ENCODE assay signal across 7 mouse cellular contexts in genomic region chr12:98342158-98342557, GRCm38 (mm10).
DNase-seq lines count a peak whose midpoint lies in the region; TF ChIP-seq lines count a peak whose summit lies in the region.

No protein-coding gene starts in this region.

- intact Hi-C loops in left cerebral cortex, postnatal 10 days (cut with DNase I) = no loop called here

- H3K4me1 ChIP-seq in embryonic fibroblast, embryonic 13.5 days (ENCODE audit: control insufficient read depth, insufficient read depth, low read length) = no peaks in the 10 kb centered on the region

- no peak for DNase-seq in layer of hippocampus, adult 2 months (ENCODE audit: low spot score in 2 of 2)
- no peak for DNase-seq in layer of hippocampus, adult 8-10 months (ENCODE audit: low spot score in 2 of 2)
- DNase-seq in R1 (ENCODE audit: low read depth, low spot score) = peak; percentile 46
- peak; percentile 34 for DNase-seq in retina, postnatal 1 day
- DNase-seq in left cerebral cortex, postnatal 10 days (ENCODE audit: extremely low spot score in 1 of 2, low spot score in 2 of 2) = no peak
- no peak for DNase-seq in cerebellum, adult 11-12 months

- TF ChIP-seq POLR2A in embryonic fibroblast, embryonic 13.5 days (IDR thresholded peaks at IDR 0.05; ENCODE audit: low read depth, low read length) = no peak

- peak; percentile 71 for TF ChIP-seq CTCF in layer of hippocampus, adult 2 months (conservative IDR thresholded peaks at IDR 0.05)
- peak; percentile 21; the same call in 1 of the 2 replicates for TF ChIP-seq CTCF in embryonic fibroblast, embryonic 13.5 days (IDR thresholded peaks at IDR 0.05; ENCODE audit: borderline replicate concordance, insufficient read depth, low read length)

- no peak overlapping the region for H3K4me3 ChIP-seq in layer of hippocampus, adult 2 months
- H3K4me3 ChIP-seq in embryonic fibroblast, embryonic 13.5 days (ENCODE audit: insufficient read depth, low read length) = no peak overlapping the region

- H3K27ac ChIP-seq in layer of hippocampus, adult 2 months = no peak overlapping the region
- H3K27ac ChIP-seq in embryonic fibroblast, embryonic 13.5 days (ENCODE audit: insufficient read depth, low read length) = no peak overlapping the region

Comparison
In these comparisons a context has a peak if more than half of its experiments do, and no peak if none do; other contexts are left out.
1. DNase-seq: peak in R1 (single experiment) and retina, postnatal 1 day (single experiment); none in layer of hippocampus, adult 2 months (0 of 2), layer of hippocampus, adult 8-10 months (0 of 2), left cerebral cortex, postnatal 10 days (0 of 2) and cerebellum, adult 11-12 months (single experiment).